Mouse (Mus musculus): ENCODE data around the gene Gm14440.
"Not testable (repeated sequence)": the region's sequence is repeated elsewhere in the genome, so short reads cannot be mapped to it uniquely, and the experiment has no call there.

Gm14440 gene

DNA sequence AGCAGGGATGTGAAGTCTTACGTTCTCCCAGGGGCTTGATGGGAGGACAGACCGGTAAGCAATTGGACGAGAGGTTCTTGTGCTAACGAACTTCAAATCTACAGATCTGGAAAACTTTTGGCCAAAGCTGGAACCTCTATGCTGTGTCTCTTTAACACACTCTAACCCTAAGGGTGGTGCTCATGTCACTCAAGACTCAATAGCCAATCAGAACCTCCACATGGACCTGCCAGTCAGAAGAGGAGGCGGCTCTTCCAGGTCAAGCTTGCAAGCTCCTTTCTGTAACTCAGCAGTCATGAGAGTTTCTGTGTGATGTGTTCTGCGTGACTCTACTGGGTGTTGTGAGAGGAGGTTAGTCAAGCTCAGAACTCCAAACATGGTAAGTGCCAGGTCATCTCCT, at the start of gene Gm14440:
TSS of gene Gm14440 (plus strand) at position 301 of the 400 bp plus-strand sequence.
- not testable (repeated sequence) for DNase-seq

Data from retina, postnatal 1 day (tissue).